Mouse (Mus musculus) forebrain, embryonic 11.5 days (tissue): ENCODE data around the gene Stat5b. TPM values are rescaled to one million over a fixed set of nuclear protein-coding genes. Genes with fewer than 3 reads are reported as not detected.

Experiments used
- ATAC-seq: fragments of 200-750 bp; cut with Nextera tagmentation; replicated peaks from 2 replicates; pipeline ENCODE4 v1.8.0; 2017; ENCODE audit warnings: moderate TSS enrichment; ENCODE audit not compliant: low FRiP score
- DNase-seq: peaks from one replicate; pipeline ENCODE4 v3.0.0-alpha.2; 2017; ENCODE audit warnings: low spot score
- H3K27ac ChIP-seq: fragments of 300-500 bp; sonication (generic); 2 replicates; pipeline ENCODE4 v1.5.1; 2014; ENCODE audit warnings: low read depth, low read length
- H3K27me3 ChIP-seq: fragments of 300-500 bp; sonication (generic); 2 replicates; pipeline ENCODE4 v1.6.1; 2014; ENCODE audit warnings: mild to moderate bottlenecking, low read length, mixed read lengths; ENCODE audit not compliant: control insufficient read depth, insufficient read depth
- H3K36me3 ChIP-seq: fragments of 300-500 bp; sonication (generic); 2 replicates; pipeline ENCODE4 v1.6.1; 2014; ENCODE audit warnings: mild to moderate bottlenecking, low read length, moderate library complexity, mixed read lengths; ENCODE audit not compliant: control insufficient read depth, insufficient read depth
- H3K4me1 ChIP-seq: fragments of 300-500 bp; sonication (generic); replicated peaks from 2 replicates; pipeline ENCODE4 v1.6.1; 2014; ENCODE audit warnings: low read length, mixed read lengths; ENCODE audit not compliant: control insufficient read depth, insufficient read depth
- H3K4me2 ChIP-seq: fragments of 300-500 bp; sonication (generic); 2 replicates; pipeline ENCODE4 v1.6.1; 2014; ENCODE audit warnings: low read depth, mild to moderate bottlenecking, low read length, moderate library complexity, mixed read lengths; ENCODE audit not compliant: severe bottlenecking
- H3K4me3 ChIP-seq: fragments of 300-500 bp; sonication (generic); 2 replicates; pipeline ENCODE4 v1.5.1; 2014; ENCODE audit warnings: low read depth, low read length
- H3K9ac ChIP-seq: fragments of 300-500 bp; sonication (generic); 2 replicates; pipeline ENCODE4 v1.6.1; 2014; ENCODE audit warnings: low read length
- H3K9me3 ChIP-seq: fragments of 300-500 bp; sonication (generic); 2 replicates; pipeline ENCODE4 v1.6.1; 2016; ENCODE audit warnings: low read length, mixed read lengths; ENCODE audit not compliant: control insufficient read depth
- WGBS: fragments of 180-500 bp; shearing (Covaris S2); extraction: QIAGEN DNeasy Blood & Tissue Kit; methylation state at CpG from one replicate; pipeline ENCODE4 v1.1.7; 2014; 5-methylcytosine and 5-hydroxymethylcytosine counted together
- polyA plus RNA-seq: library from polyadenylated mRNA; unstranded; fragments of >200 nt; fragmentation: Nextera tagmentation; extraction: Ambion mirVana; gene quantifications from 2 replicates; pipeline ENCODE4 v1.2.1, GENCODE M21; 2014

Stat5b gene
- polyA plus RNA-seq, 1 experiment from 2014 or later = 19.1 TPM

GRCm38 (mm10) chr11:100819626-100820025 lies 30.9 kb downstream of the Stat5b start:
- H3K9me3 ChIP-seq = no peaks in the 10 kb centered on the region
- no peak overlapping the region for H3K9ac ChIP-seq
- WGBS = 91% methylated on average over 16 of the region's 16 CpGs
- peak; percentile 35 for DNase-seq
- H3K4me2 ChIP-seq = no peak overlapping the region
- no peak overlapping the region for H3K4me3 ChIP-seq
- no peak for ATAC-seq
- no peaks in the 10 kb centered on the region for H3K27me3 ChIP-seq
- H3K4me1 ChIP-seq = no peaks in the 10 kb centered on the region
- H3K36me3 ChIP-seq = no peaks in the 10 kb centered on the region
- no peak overlapping the region for H3K27ac ChIP-seq

- no peak overlapping the region for H3K4me2 ChIP-seq
- H3K36me3 ChIP-seq = no peaks in the 10 kb centered on the region
- H3K27me3 ChIP-seq = no peaks in the 10 kb centered on the region
- no peak overlapping the region for H3K27ac ChIP-seq
- H3K9ac ChIP-seq = no peak overlapping the region
- H3K4me3 ChIP-seq = no peak overlapping the region
- WGBS = 87% methylated on average over 8 of the region's 8 CpGs
- DNase-seq (peak; percentile 20), ATAC-seq (no peak)
- H3K4me1 ChIP-seq = no peaks in the 10 kb centered on the region
- H3K9me3 ChIP-seq = no peaks in the 10 kb centered on the region
These were observed 31.5 kb downstream of the Stat5b start for GRCm38 (mm10) chr11:100819048-100819447.

GRCm38 (mm10) chr11:100818359-100819012 lies 32.0 kb downstream of the Stat5b start:
- H3K9ac ChIP-seq = no peak overlapping the region
- WGBS = 91% methylated on average over 15 of the region's 15 CpGs
- ATAC-seq (no peak), DNase-seq (peak; percentile 42)
- H3K36me3 ChIP-seq = no peaks in the 10 kb centered on the region
- H3K4me2 ChIP-seq = no peak overlapping the region
- H3K4me1 ChIP-seq = no peaks in the 10 kb centered on the region
- H3K27ac ChIP-seq = no peak overlapping the region
- H3K27me3 ChIP-seq = no peaks in the 10 kb centered on the region
- H3K9me3 ChIP-seq = no peaks in the 10 kb centered on the region
- H3K4me3 ChIP-seq = no peak overlapping the region

GRCm38 (mm10) chr11:100817311-100817710 lies 33.2 kb downstream of the Stat5b start:
- no peak overlapping the region for H3K4me3 ChIP-seq
- 86% methylated on average over 9 of the region's 9 CpGs for WGBS
- H3K4me2 ChIP-seq = no peak overlapping the region
- DNase-seq (peak; percentile 36), ATAC-seq (no peak)
- no peaks in the 10 kb centered on the region for H3K4me1 ChIP-seq
- H3K27ac ChIP-seq = no peak overlapping the region
- no peaks in the 10 kb centered on the region; the same call in 1 of the 2 replicates for H3K9me3 ChIP-seq
- no peaks in the 10 kb centered on the region for H3K27me3 ChIP-seq
- no peaks in the 10 kb centered on the region for H3K36me3 ChIP-seq
- H3K9ac ChIP-seq = no peak overlapping the region

- Histone ChIP-seq H3K27ac (no peak overlapping the region), H3K27me3 (no peaks in the 10 kb centered on the region), H3K9ac (no peak overlapping the region), H3K36me3 (no peaks in the 10 kb centered on the region), H3K4me1 (no peaks in the 10 kb centered on the region), H3K4me2 (no peak overlapping the region), H3K4me3 (no peak overlapping the region), H3K9me3 (no peaks in the 10 kb centered on the region; the same call in 1 of the 2 replicates)
- no peak for DNase-seq
- 79% methylated on average over 4 of the region's 4 CpGs for WGBS
- ATAC-seq = no peak
These were observed 33.7 kb downstream of the Stat5b start for GRCm38 (mm10) chr11:100816801-100817200.

GRCm38 (mm10) chr11:100816342-100816741 lies 34.2 kb downstream of the Stat5b start:
- Histone ChIP-seq H3K4me1 (no peaks in the 10 kb centered on the region), H3K27ac (no peak overlapping the region), H3K4me2 (no peak overlapping the region), H3K4me3 (no peak overlapping the region), H3K36me3 (no peaks in the 10 kb centered on the region), H3K9ac (no peak overlapping the region), H3K9me3 (no peaks in the 10 kb centered on the region; the same call in 1 of the 2 replicates), H3K27me3 (no peaks in the 10 kb centered on the region)
- WGBS = 90% methylated on average over 3 of the region's 3 CpGs
- no peak for ATAC-seq
- DNase-seq = peak; percentile 19

- no peak overlapping the region for H3K9ac ChIP-seq
- H3K4me3 ChIP-seq = no peak overlapping the region
- no peaks in the 10 kb centered on the region; the same call in 1 of the 2 replicates for H3K9me3 ChIP-seq
- no peak for ATAC-seq
- no peaks in the 10 kb centered on the region for H3K36me3 ChIP-seq
- 79% methylated on average over 13 of the region's 13 CpGs for WGBS
- no peaks in the 10 kb centered on the region for H3K27me3 ChIP-seq
- no peak for DNase-seq
- H3K4me2 ChIP-seq = no peak overlapping the region
- no peaks in the 10 kb centered on the region for H3K4me1 ChIP-seq
- no peak overlapping the region for H3K27ac ChIP-seq
These were observed 36.0 kb downstream of the Stat5b start for GRCm38 (mm10) chr11:100814498-100814897.

GRCm38 (mm10) chr11:100811132-100811531 lies 39.4 kb downstream of the Stat5b start:
- 96% methylated on average over 2 of the region's 2 CpGs for WGBS
- no peaks in the 10 kb centered on the region for H3K27me3 ChIP-seq
- H3K4me2 ChIP-seq = no peak overlapping the region
- H3K4me3 ChIP-seq = no peak overlapping the region
- DNase-seq (no peak), ATAC-seq (no peak)
- H3K9me3 ChIP-seq = no peaks in the 10 kb centered on the region; the same call in 1 of the 2 replicates
- no peak overlapping the region for H3K9ac ChIP-seq
- no peaks in the 10 kb centered on the region for H3K36me3 ChIP-seq
- H3K27ac ChIP-seq = no peak overlapping the region
- no peaks in the 10 kb centered on the region for H3K4me1 ChIP-seq

- 80% methylated on average over 9 of the region's 9 CpGs for WGBS
- Histone ChIP-seq H3K27me3 (no peaks in the 10 kb centered on the region), H3K9me3 (no peaks in the 10 kb centered on the region; the same call in 1 of the 2 replicates), H3K4me1 (no peaks in the 10 kb centered on the region), H3K9ac (no peak overlapping the region), H3K4me2 (no peak overlapping the region), H3K36me3 (no peaks in the 10 kb centered on the region), H3K27ac (no peak overlapping the region), H3K4me3 (no peak overlapping the region)
- ATAC-seq (no peak), DNase-seq (no peak)
These were observed 40.0 kb downstream of the Stat5b start for GRCm38 (mm10) chr11:100810516-100810915.
